8 mouse cellular contexts compared by ENCODE assay signal in genomic region chr5:77407341-77408298, GRCm38 (mm10). TPM values are rescaled to one million over a fixed set of nuclear protein-coding genes. Genes with fewer than 3 reads are reported as not detected.
DNase-seq lines count a peak whose midpoint lies in the region; ATAC-seq lines count a peak whose summit lies in the region.

Igfbp7 (minus strand) TSS chr5:77408041.

- DNase-seq in ZHBTc4 (ENCODE audit: low read depth, low spot score) = peak; percentile 83
- DNase-seq in embryo, embryonic 10.5 days (ENCODE audit: low spot score) = peak; percentile 72
- DNase-seq in gastrocnemius, postnatal 25 days = peak; percentile 81
- DNase-seq in induced T-regulatory cell, adult 2 months (ENCODE audit: low read depth) = peak; percentile 54
- DNase-seq in left cerebral cortex, adult 8-10 months (ENCODE audit: low spot score in 2 of 2) = peak; percentile 38 to 45
- DNase-seq in right cerebral cortex, postnatal 10 days (ENCODE audit: low spot score in 2 of 2) = peak; percentile 63 to 69
- DNase-seq in urinary bladder, postnatal 36 days (ENCODE audit: low spot score in 2 of 2) = peak; percentile 78 to 86

- peak; percentile 87 for ATAC-seq in megakaryocyte, adult 5-6 weeks (ENCODE audit: poor library complexity, severe bottlenecking)

RNA-seq across cellular contexts. Expression of gene Igfbp7, which starts in this region (rescaled TPM):
- 100 to 1,000 TPM; 105 to 156 TPM for total RNA-seq in gastrocnemius, postnatal 25 days (2021)
- total RNA-seq in left cerebral cortex, adult 8-10 months (2022) = 10 to 100 TPM; 29.9 to 40.8 (median 32.6) TPM
- 3.6 and 4.5 TPM in 2 replicates for total RNA-seq in megakaryocyte, adult 5-6 weeks (2015)
- total RNA-seq in megakaryocyte, adult 5-6 weeks (2017) = 2.6 and 4.1 TPM in 2 replicates

Comparison
In these comparisons a context has a peak if more than half of its experiments do, and no peak if none do; other contexts are left out.
1. Peak in every context shown above with its lines: DNase-seq and ATAC-seq.
2. RNA of gene Igfbp7 (total RNA-seq): 105 to 156 TPM in gastrocnemius, postnatal 25 days and 29.9 to 40.8 TPM in left cerebral cortex, adult 8-10 months; 2.6 to 4.5 TPM in megakaryocyte, adult 5-6 weeks; every median in the first group is over 4 times any median in the second.